22 mouse cellular contexts compared by ENCODE assay signal in the genomic region with DNA sequence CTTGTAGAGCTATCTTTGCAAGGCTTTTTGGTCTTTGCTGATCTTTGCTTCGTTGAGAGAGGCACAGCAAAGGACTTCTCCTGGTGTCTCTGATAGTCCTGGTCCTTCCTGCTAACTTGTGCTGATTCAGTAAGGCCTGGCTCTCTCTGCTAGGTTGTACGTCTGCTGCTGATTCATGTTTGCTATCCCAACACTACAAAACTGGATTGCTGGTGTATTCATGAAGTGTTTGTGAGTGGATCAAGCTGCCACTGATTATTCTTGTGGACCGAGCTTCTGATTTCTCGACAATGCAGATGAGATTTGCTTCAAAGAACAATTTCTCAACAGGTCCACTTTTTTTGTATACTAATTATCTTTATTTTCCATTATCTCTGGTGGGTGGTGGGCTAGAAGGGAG.
"Had no signal": no experiment of that assay in that cellular context is flagged by ENCODE, and none has a peak within 500 bp of the region (broad histone marks: within the 10 kb centered on the region; RNA-seq: fewer than 3 reads in every experiment).

No protein-coding gene starts in this region.

- H3K9ac ChIP-seq: forebrain, postnatal 0 days; heart, embryonic 13.5 days; heart, embryonic 15.5 days; hindbrain, embryonic 13.5 days; hindbrain, embryonic 15.5 days; limb, embryonic 13.5 days; limb, embryonic 15.5 days had no signal

- H3K36me3 ChIP-seq: heart, embryonic 13.5 days; heart, embryonic 15.5 days; hindbrain, embryonic 13.5 days; hindbrain, embryonic 15.5 days; limb, embryonic 13.5 days; limb, embryonic 15.5 days had no signal

- H3K9me3 ChIP-seq: heart, embryonic 15.5 days; hindbrain, embryonic 15.5 days; limb, embryonic 15.5 days had no signal

- H3K4me3 ChIP-seq: heart, adult 2 months; heart, embryonic 13.5 days; heart, embryonic 15.5 days; hindbrain, embryonic 13.5 days; hindbrain, embryonic 15.5 days; left cerebral cortex, adult 2 months; limb, embryonic 13.5 days; limb, embryonic 15.5 days had no signal

- H3K27ac ChIP-seq: heart, adult 2 months; heart, embryonic 13.5 days; heart, embryonic 15.5 days; hindbrain, embryonic 13.5 days; hindbrain, embryonic 15.5 days; hindbrain, postnatal 0 days; left cerebral cortex, adult 2 months; limb, embryonic 13.5 days; limb, embryonic 15.5 days had no signal

- H3K4me2 ChIP-seq: heart, embryonic 11.5 days; heart, embryonic 13.5 days; heart, embryonic 15.5 days; hindbrain, embryonic 13.5 days; hindbrain, embryonic 15.5 days; limb, embryonic 13.5 days; limb, embryonic 15.5 days had no signal

- H3K27me3 ChIP-seq: heart, embryonic 15.5 days; hindbrain, embryonic 13.5 days; hindbrain, embryonic 15.5 days; limb, embryonic 15.5 days had no signal

- DNase-seq: forebrain, postnatal 0 days; gastrocnemius, postnatal 14 days; gastrocnemius, postnatal 36 days; heart, adult 11 months; heart, adult 2 months; heart, postnatal 14 days; heart, postnatal 36 days; kidney, adult 11 months; kidney, adult 8-10 months; kidney, postnatal 10 days; kidney, postnatal 25 days; kidney, postnatal 4 days had no signal

- ATAC-seq: forebrain, postnatal 0 days; hindbrain, postnatal 0 days; intestine, embryonic 16.5 days had no signal

- H3K4me1 ChIP-seq: hindbrain, embryonic 13.5 days; hindbrain, embryonic 15.5 days had no signal
